Mouse (Mus musculus) testis, postnatal 10 days (tissue): ENCODE results near the gene Vmn1r219.
"Not testable (repeated sequence)": the region's sequence is repeated elsewhere in the genome, so short reads cannot be mapped to it uniquely, and the experiment has no call there.

Experiments used
- DNase-seq: peaks from one replicate; pipeline ENCODE4 v3.0.0; 2021; ENCODE audit warnings: low spot score

Vmn1r219 gene

DNA sequence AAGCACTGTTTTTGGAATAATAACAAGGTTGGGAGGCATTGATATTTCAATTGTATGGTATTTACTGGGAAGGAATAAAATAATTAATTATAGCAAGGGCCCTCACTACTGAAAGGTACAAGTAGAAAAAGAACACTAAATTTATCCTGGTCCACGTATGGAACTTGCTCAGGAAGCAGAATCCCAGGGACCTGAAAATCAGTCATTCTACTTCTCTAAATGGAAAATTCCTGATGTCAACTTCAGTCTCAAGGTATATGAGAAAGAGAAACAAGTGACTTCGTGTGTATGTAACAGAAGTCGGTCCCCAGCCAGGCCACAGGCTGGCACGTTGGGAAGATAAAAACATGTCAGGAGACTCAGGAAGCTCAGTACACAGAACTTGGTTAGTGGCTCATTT, at the start of gene Vmn1r219:
Vmn1r219 (plus strand) TSS at position 301 of the 400 bp plus-strand sequence.
- DNase-seq: no peak

DNA sequence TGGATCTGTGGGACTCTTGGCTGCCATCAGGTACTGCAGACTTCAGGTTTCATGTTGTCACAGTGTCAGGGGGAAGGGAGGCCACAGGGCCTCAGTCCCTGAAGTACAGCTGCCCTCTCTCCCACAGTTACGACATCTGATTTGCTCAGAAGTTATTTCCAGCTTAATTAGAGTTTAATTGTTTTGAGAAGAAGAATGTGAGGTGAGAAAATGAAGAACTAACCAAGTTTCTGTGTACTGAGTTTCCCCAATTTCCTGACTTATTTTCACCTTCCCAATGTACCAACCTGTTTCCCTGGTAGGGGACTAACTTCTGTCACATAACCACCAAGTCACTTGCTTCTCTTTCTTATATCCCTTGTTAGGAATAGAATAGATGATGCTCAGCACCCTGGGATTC, 41.0 kb upstream of the Vmn1r219 start, which contains the start of gene Vmn1r217:
Vmn1r217 (minus strand) TSS at position 101 of the 400 bp plus-strand sequence.
- not testable (repeated sequence) for DNase-seq

DNA sequence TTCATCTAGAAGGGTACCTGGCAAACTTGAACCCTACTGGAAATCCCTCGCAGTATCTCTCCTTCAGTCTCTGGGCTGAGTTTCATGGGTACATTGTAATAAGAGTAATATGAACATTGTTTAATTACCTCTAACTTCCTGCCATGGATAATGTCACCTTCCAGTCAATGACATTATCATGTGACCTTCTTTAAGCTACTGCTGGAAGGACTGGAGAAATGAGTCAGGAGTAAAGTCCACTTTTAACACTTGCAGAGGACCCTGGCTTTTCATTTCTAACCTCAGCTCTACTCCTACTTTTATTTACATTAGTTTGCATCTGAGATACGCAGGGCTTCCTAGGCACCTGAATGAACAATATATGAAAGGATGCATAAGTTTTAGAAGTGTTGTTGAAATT, 38.5 kb upstream of the Vmn1r219 start:
- DNase-seq: no peak

DNA sequence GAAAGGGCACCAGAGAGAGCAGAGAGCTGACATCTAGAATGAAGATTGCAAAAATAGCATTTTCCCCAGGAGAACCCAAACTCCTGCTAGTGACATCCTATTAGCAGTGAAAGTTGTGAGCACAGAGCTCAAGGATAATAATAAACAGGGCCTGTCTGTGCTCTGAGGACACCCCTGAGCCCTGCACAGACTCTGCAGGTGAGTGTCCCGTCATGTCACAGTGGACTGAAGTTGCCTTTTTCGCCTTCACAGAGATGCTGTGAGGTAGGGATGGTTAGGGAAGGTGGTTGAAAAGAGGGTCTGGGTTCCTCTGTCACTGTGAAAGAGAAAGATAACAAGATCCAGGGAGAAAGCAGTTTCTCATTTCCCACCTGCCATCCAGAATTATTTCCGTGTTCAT, 26.0 kb upstream of the Vmn1r219 start, which contains the start of gene Vmn1r218:
Vmn1r218 (plus strand) TSS at position 57 of the 400 bp plus-strand sequence.
- no peak for DNase-seq

DNA sequence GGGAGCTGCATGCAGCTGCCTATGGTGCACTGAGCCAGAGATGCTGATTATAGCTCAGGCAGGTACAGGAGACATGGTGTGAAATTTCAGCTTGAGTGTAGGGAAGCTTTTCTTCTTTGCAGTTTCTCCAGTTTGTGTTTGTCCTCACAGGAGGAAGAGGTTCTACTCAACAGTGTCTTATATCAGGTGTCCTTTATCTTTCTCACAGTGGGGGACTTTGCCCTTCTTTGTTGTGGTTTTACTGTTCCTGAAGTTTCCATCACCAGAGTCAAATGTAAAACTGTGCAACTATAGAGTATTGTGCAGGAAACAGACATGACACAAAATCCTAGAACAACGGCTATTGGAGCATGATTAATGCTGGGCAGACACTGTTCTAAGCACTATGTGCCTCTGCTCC, 25.6 kb upstream of the Vmn1r219 start:
- DNase-seq: no peak

DNA sequence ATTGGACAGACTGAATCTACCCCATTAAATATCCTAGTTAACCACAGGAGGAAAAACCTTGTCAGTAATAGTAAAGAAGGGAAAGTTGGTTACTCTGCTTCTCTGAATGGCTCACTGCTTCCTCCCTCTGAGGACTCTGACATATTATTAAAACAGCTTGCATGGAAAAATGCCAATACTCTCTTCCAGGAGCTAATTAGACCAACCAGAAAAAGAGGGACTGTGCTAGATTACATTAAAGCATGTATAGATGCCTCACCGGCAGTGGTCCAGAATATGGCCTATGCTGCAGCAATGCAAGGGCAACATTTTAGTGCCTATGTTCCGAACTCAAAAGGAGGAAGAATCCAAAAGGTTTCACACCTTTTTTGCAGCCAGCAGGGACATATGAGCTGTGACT, 20.2 kb upstream of the Vmn1r219 start:
- no peak for DNase-seq

DNA sequence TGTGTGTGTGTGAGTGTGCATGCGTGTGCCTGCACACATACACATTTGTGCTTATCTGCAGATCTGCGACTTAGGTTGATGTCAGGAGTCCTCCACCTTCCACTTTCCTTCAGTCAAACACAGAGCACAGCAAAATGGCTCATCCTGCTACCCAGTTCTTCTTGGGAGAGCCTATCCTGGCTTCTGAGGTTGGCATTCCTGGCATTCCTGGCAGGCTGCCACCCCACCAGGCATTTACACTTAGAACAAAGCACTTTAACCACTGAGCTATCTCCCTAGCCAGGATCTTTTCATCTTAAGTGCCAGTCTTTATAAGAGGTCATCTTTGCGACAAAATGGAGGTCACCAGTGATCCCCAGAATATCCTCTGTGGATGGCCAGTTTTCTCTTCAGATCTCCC, 1.3 kb upstream of the Vmn1r219 start:
- DNase-seq: no peak

DNA sequence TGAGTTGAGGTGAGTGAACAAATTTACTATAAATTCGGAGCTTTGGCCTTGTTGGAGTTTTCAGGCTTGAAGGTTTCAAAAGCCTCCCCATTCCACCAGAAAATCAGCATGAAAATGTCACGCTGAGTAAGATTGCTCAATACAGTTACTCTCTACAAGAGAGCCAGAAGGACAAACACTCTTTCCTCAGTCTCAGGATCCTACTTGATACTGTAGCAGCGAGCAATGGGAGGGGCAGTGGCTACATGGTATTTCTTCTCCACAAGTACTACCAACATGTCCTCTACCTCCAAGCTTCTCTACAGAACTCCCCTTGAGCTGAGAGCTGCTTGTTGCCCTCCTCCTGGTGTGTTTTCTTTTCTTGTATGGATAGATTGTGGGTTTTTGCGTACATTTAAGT, 7.4 kb downstream of the Vmn1r219 start:
- not testable (repeated sequence) for DNase-seq

DNA sequence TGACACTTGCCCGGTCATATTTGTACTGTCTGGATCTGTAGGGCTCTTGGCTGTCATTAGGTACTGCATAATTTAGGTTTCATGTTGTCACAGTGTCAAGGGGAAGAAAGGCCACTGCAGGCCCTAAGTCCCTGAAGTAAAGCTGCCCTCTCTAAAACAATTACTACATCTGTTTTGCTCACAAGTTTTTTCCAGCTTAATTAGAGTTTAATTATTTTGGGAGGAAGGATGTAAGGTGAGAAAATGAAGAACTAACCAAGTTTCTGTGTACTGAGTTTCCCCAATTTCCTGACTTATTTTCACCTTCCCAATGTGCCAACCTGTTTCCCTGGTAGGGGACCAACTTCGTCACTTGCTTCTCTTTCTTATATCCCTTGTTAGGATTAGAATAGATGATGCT, 28.8 kb downstream of the Vmn1r219 start, which contains the start of gene Vmn1r220:
Vmn1r220 (minus strand) TSS at position 101 of the 400 bp plus-strand sequence.
- no peak for DNase-seq

DNA sequence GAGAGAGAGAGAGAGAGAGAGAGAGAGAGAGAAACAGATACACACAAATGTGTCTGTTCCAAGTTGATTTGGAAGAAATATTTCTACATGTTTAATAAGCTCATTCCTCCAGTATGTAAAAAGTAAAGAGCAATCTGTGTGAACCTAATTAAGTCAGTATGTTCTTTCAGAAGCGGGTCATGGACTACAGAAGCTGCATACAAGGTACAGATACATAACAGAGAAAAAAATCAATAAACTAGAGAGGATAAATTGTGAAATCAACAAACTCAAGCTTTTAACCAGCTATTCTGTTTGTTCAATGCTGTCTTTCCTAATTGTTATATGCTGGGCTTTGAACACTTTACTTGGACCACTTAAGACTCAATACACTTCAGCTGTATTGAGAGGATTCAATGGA, 44.8 kb downstream of the Vmn1r219 start:
- not testable (repeated sequence) for DNase-seq

DNA sequence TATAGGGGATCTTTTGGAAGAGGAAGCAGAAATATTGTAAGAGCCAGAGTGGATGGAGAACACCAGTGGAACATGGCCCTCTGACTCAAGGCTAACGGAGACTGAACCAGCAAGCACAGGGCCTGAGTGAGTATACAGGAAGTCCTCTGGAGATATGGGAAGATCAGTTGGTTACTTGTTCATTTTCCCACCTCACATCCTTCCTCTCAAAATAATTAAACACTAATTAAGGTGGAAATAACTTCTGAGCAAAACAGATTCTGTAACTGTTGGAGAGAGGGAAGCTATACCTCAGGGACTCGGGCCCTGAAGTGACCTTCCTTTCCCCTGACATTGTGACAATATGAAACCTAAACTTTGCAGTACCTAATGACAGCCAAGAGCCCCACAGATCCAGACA, 54.7 kb downstream of the Vmn1r219 start, which contains the start of gene Vmn1r221:
Vmn1r221 (plus strand) TSS at position 301 of the 400 bp plus-strand sequence.
- not testable (repeated sequence) for DNase-seq
